Mouse (Mus musculus): ENCODE data around the gene A830018L16Rik. TPM values are rescaled to one million over a fixed set of nuclear protein-coding genes. Genes with fewer than 3 reads are reported as not detected.
"Not testable (repeated sequence)": the region's sequence is repeated elsewhere in the genome, so short reads cannot be mapped to it uniquely, and the experiment has no call there.

A830018L16Rik gene
- polyA plus RNA-seq, 1 experiment from 2014 or later, result 0.51 TPM

DNA sequence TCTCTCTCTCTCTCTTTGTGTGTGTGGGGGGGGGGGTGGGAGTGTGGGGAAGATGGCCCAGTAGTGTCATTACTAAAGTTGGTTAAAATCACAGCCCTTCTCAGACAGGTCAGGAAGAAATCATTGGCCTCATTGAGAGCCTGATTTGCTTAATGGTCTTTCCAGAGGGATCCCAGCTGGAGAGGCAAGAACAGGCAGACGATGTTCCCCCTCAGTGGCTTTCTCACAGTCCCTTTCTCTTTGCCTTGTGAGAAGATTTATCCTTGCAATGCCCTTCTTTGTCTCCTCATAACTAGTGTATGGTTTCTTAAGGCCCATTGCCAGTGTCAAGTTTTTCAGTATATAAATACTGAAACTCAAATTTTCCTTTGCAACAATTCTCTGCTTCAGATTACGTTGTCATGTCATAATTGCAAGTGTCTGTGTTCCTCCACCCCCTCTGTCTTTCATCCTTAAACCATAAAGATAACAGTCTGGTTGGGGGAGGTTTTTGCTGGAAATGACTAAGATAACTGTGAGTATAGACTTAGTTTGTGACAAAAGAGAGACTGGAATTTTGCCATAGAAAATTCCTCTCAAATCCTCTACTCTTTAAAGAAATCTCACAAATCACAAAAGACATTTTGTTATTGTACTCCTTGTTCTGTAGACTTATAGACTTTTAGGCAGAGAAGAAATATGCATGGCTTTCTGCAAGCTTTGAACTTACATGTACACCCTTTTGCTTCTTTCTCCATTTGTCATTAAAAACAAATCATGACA lies 595.1 kb downstream of the A830018L16Rik start:
- H3K4me3 ChIP-seq (ENCODE audit: low read length), result no peak overlapping the region
- no peak overlapping the region for H3K9ac ChIP-seq (ENCODE audit: low read depth, low read length)
- no peaks in the 10 kb centered on the region for H3K27me3 ChIP-seq (ENCODE audit: control insufficient read depth, insufficient read depth, low read length)
- H3K27ac ChIP-seq (ENCODE audit: low read depth, low read length), result peak overlapping the region; percentile 51; the same call in 1 of the 2 replicates
- no peaks in the 10 kb centered on the region for H3K9me3 ChIP-seq (ENCODE audit: control insufficient read depth, low read length)
- no peak overlapping the region for H3K4me2 ChIP-seq (replicated peaks; ENCODE audit: low read depth, low read length)
- H3K36me3 ChIP-seq (ENCODE audit: control insufficient read depth, insufficient read depth, low read length), result no peaks in the 10 kb centered on the region
- ATAC-seq (ENCODE audit: low FRiP score, low TSS enrichment), result peak; percentile 89
- no peaks in the 10 kb centered on the region for H3K4me1 ChIP-seq (ENCODE audit: control insufficient read depth, insufficient read depth, low read length)
- WGBS, result 13% methylated on average over 2 of the region's 2 CpGs

- no peak overlapping the region for H3K9ac ChIP-seq (ENCODE audit: low read depth, low read length)
- no peak overlapping the region for H3K4me2 ChIP-seq (replicated peaks; ENCODE audit: low read depth, low read length)
- peak; percentile 50; the same call in 1 of the 2 replicates for ATAC-seq (ENCODE audit: low FRiP score, low TSS enrichment)
- H3K27me3 ChIP-seq (ENCODE audit: control insufficient read depth, insufficient read depth, low read length), result no peaks in the 10 kb centered on the region
- H3K9me3 ChIP-seq (ENCODE audit: control insufficient read depth, low read length), result no peaks in the 10 kb centered on the region
- no peaks in the 10 kb centered on the region for H3K4me1 ChIP-seq (ENCODE audit: control insufficient read depth, insufficient read depth, low read length)
- no peak overlapping the region for H3K4me3 ChIP-seq (ENCODE audit: low read length)
- no peaks in the 10 kb centered on the region for H3K36me3 ChIP-seq (ENCODE audit: control insufficient read depth, insufficient read depth, low read length)
- no peak overlapping the region for H3K27ac ChIP-seq (ENCODE audit: low read depth, low read length)
Measured at GRCm38 (mm10) chr1:12009551-12009846, 595.6 kb downstream of the A830018L16Rik start.

- Histone ChIP-seq H3K4me3 (ENCODE audit: low read length) (no peak overlapping the region), H3K4me1 (ENCODE audit: control insufficient read depth, insufficient read depth, low read length) (no peaks in the 10 kb centered on the region), H3K9ac (ENCODE audit: low read depth, low read length) (no peak overlapping the region), H3K9me3 (ENCODE audit: control insufficient read depth, low read length) (no peaks in the 10 kb centered on the region), H3K36me3 (ENCODE audit: control insufficient read depth, insufficient read depth, low read length) (no peaks in the 10 kb centered on the region), H3K4me2 (replicated peaks; ENCODE audit: low read depth, low read length) (no peak overlapping the region), H3K27ac (ENCODE audit: low read depth, low read length) (no peak overlapping the region), H3K27me3 (ENCODE audit: control insufficient read depth, insufficient read depth, low read length) (no peaks in the 10 kb centered on the region)
- WGBS, result 78% methylated on average over 1 of the region's 1 CpGs
- ATAC-seq (ENCODE audit: low FRiP score, low TSS enrichment), result no peak
Measured at GRCm38 (mm10) chr1:12010607-12011006, 596.7 kb downstream of the A830018L16Rik start.

GRCm38 (mm10) chr1:12020646-12021045 lies 606.7 kb downstream of the A830018L16Rik start:
- not testable (repeated sequence) for H3K4me1 ChIP-seq (ENCODE audit: control insufficient read depth, insufficient read depth, low read length); H3K4me3 ChIP-seq (ENCODE audit: low read length); H3K4me2 ChIP-seq (replicated peaks; ENCODE audit: low read depth, low read length); H3K9me3 ChIP-seq (ENCODE audit: control insufficient read depth, low read length); H3K9ac ChIP-seq (ENCODE audit: low read depth, low read length); H3K27me3 ChIP-seq (ENCODE audit: control insufficient read depth, insufficient read depth, low read length); H3K27ac ChIP-seq (ENCODE audit: low read depth, low read length); ATAC-seq (ENCODE audit: low FRiP score, low TSS enrichment); H3K36me3 ChIP-seq (ENCODE audit: control insufficient read depth, insufficient read depth, low read length)
- WGBS, result 86% methylated on average over 5 of the region's 5 CpGs
